Mouse (Mus musculus) heart, postnatal 0 days (tissue): Measurements from ENCODE around the gene Catsper3. TPM values are rescaled to one million over a fixed set of nuclear protein-coding genes. Genes with fewer than 3 reads are reported as not detected.

ENCODE experiments used
- ATAC-seq: fragments of 200-750 bp; cut with Nextera tagmentation; 2 replicates; pipeline ENCODE4 v1.8.0; 2017; ENCODE audit warnings: low read depth, moderate number of reproducible peaks, moderate library complexity; ENCODE audit not compliant: insufficient read depth
- DNase-seq: peaks from one replicate; pipeline ENCODE4 v3.0.0-alpha.2; 2016; ENCODE audit warnings: low spot score
- H3K27ac ChIP-seq: fragments of 300-500 bp; sonication (generic); 2 replicates; pipeline ENCODE4 v1.5.1; 2014; ENCODE audit warnings: low read depth, mild to moderate bottlenecking
- H3K27me3 ChIP-seq: fragments of 300-500 bp; sonication (generic); 2 replicates; pipeline ENCODE4 v1.6.1; 2014; ENCODE audit warnings: low read length, mixed read lengths; ENCODE audit not compliant: control insufficient read depth, insufficient read depth
- H3K36me3 ChIP-seq: fragments of 300-500 bp; sonication (generic); replicated peaks from 2 replicates; pipeline ENCODE4 v1.6.1; 2014; ENCODE audit warnings: low read length, mixed read lengths; ENCODE audit not compliant: control insufficient read depth, insufficient read depth
- H3K4me1 ChIP-seq: fragments of 300-500 bp; sonication (generic); 2 replicates; pipeline ENCODE4 v1.6.1; 2014; ENCODE audit warnings: antibody characterized with exemption; ENCODE audit not compliant: control insufficient read depth, insufficient read depth
- H3K4me2 ChIP-seq: fragments of 300-500 bp; sonication (generic); 2 replicates; pipeline ENCODE4 v1.6.1; 2014; ENCODE audit warnings: low read depth, mild to moderate bottlenecking, low read length, moderate library complexity
- H3K4me3 ChIP-seq: fragments of 300-500 bp; sonication (generic); 2 replicates; pipeline ENCODE4 v1.5.1; 2014; ENCODE audit warnings: low read depth, low read length
- H3K9ac ChIP-seq: fragments of 300-500 bp; sonication (generic); replicated peaks from 2 replicates; pipeline ENCODE4 v1.6.1; 2014; ENCODE audit warnings: low read depth, low read length, mixed read lengths
- H3K9me3 ChIP-seq: fragments of 300-500 bp; sonication (generic); replicated peaks from 2 replicates; pipeline ENCODE4 v1.6.1; 2016; ENCODE audit warnings: low read length; ENCODE audit not compliant: control insufficient read depth
- CTCF ChIP-seq: IDR thresholded peaks from 2 replicates; pipeline ENCODE4 v1.5.1; 2016; ENCODE audit warnings: antibody characterized with exemption, control low read depth, low read depth
- EP300 ChIP-seq: IDR thresholded peaks from 2 replicates; pipeline ENCODE4 v1.6.1; 2016; ENCODE audit warnings: antibody characterized with exemption, low read depth
- WGBS: fragments of 180-500 bp; shearing (Covaris S2); extraction: QIAGEN DNeasy Blood & Tissue Kit; methylation state at CpG from one replicate; pipeline ENCODE4 v1.1.7; 2014; 5-methylcytosine and 5-hydroxymethylcytosine counted together
- polyA plus RNA-seq: library from polyadenylated mRNA; unstranded; fragments of >200 nt; fragmentation: Nextera tagmentation; extraction: Ambion mirVana; gene quantifications from 2 replicates; pipeline ENCODE4 v1.2.1, GENCODE M21; 2015
- total RNA-seq: library from RNA; depleted of rRNA; stranded (reverse); fragments of >200 nt; gene quantifications from 2 replicates; pipeline ENCODE4 v1.2.3, GENCODE M21; 2014; ENCODE audit warnings: low replicate concordance; rRNA removed

The Catsper3 gene
- not detected in 2 replicates for total RNA-seq
- 0.08 and 0.11 TPM in 2 replicates for polyA plus RNA-seq

DNA sequence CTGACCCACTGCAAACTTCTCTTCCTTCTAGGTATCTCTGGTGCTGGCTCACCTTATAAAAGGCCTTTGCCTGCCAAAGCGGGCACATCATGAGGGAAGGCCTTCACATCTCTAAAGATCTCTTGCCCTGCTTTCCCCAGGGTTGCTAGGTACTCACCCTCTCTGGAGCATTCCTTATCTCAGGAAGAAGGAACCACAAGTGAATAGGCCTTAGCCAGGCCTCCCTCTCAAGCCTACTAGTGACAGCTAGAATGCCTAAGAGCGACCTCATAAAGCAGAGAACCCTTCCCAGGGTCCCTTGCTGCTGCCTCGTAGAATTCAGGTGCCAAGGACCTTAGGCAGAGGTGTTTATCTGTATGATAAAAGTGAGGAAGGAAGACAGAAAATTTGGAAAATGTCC is at the start of gene Catsper3:
TSS of gene Catsper3 (plus strand) at position 301 of the 400 bp plus-strand sequence.
- WGBS = 74% methylated on average over 3 of the region's 3 CpGs
- H3K4me2 ChIP-seq = no peak within 1 kb of the TSS
- H3K27ac ChIP-seq = no peak within 1 kb of the TSS
- H3K4me1 ChIP-seq = no peaks in the 10 kb centered on the region
- ATAC-seq (no peak), DNase-seq (no peak)
- H3K9ac ChIP-seq = no peak within 1 kb of the TSS
- H3K4me3 ChIP-seq = no peak within 1 kb of the TSS
- H3K36me3 ChIP-seq = no peaks in the 10 kb centered on the region
- H3K9me3 ChIP-seq = no peaks in the 10 kb centered on the region
- no peak for TF ChIP-seq CTCF
- no peak for TF ChIP-seq EP300
- no peaks in the 10 kb centered on the region for H3K27me3 ChIP-seq

GRCm38 (mm10) chr13:55737885-55738284 is 46.5 kb upstream of the Catsper3 start:
- H3K27me3 ChIP-seq = no peaks in the 10 kb centered on the region
- DNase-seq = no peak
- no peak for ATAC-seq
- no peak overlapping the region for H3K4me2 ChIP-seq
- no peak overlapping the region for H3K27ac ChIP-seq
- TF ChIP-seq EP300 = no peak
- TF ChIP-seq CTCF = no peak
- H3K4me3 ChIP-seq = no peak overlapping the region
- H3K36me3 ChIP-seq = no peaks in the 10 kb centered on the region
- H3K9me3 ChIP-seq = no peaks in the 10 kb centered on the region
- 78% methylated on average over 8 of the region's 8 CpGs for WGBS
- H3K9ac ChIP-seq = no peak overlapping the region
- H3K4me1 ChIP-seq = no peaks in the 10 kb centered on the region

- WGBS = 63% methylated on average over 8 of the region's 8 CpGs
- Histone ChIP-seq H3K4me1 (no peaks in the 10 kb centered on the region), H3K36me3 (no peaks in the 10 kb centered on the region), H3K27me3 (no peaks in the 10 kb centered on the region), H3K9ac (no peak overlapping the region), H3K4me3 (no peak overlapping the region), H3K4me2 (no peak overlapping the region), H3K27ac (no peak overlapping the region), H3K9me3 (no peaks in the 10 kb centered on the region)
- no peak for ATAC-seq
- TF ChIP-seq EP300 (no peak), CTCF (no peak)
- DNase-seq = no peak
These were observed 42.1 kb upstream of the Catsper3 start for GRCm38 (mm10) chr13:55742306-55742705.

- Histone ChIP-seq H3K36me3 (no peaks in the 10 kb centered on the region), H3K27me3 (no peaks in the 10 kb centered on the region), H3K4me1 (no peaks in the 10 kb centered on the region), H3K4me3 (no peak overlapping the region), H3K4me2 (no peak overlapping the region), H3K27ac (no peak overlapping the region), H3K9me3 (no peaks in the 10 kb centered on the region), H3K9ac (no peak overlapping the region)
- no peak for TF ChIP-seq EP300
- TF ChIP-seq CTCF = no peak
- WGBS = 77% methylated on average over 13 of the region's 13 CpGs
- ATAC-seq (no peak), DNase-seq (no peak)
These were observed 30.0 kb upstream of the Catsper3 start for GRCm38 (mm10) chr13:55754380-55754779.

GRCm38 (mm10) chr13:55756789-55757188 is 27.6 kb upstream of the Catsper3 start:
- no peak for TF ChIP-seq CTCF
- TF ChIP-seq EP300 = no peak
- Histone ChIP-seq H3K27ac (no peak overlapping the region), H3K27me3 (no peaks in the 10 kb centered on the region), H3K9me3 (no peaks in the 10 kb centered on the region), H3K4me3 (peak overlapping the region; percentile 11; the same call in 1 of the 2 replicates), H3K4me1 (no peaks in the 10 kb centered on the region), H3K36me3 (no peaks in the 10 kb centered on the region), H3K4me2 (peak overlapping the region; percentile 42), H3K9ac (peak overlapping the region; percentile 21; the same call in 1 of the 2 replicates)
- peak; percentile 19 for DNase-seq
- ATAC-seq = no peak
- 24% methylated on average over 8 of the region's 8 CpGs for WGBS

- DNase-seq (no peak), ATAC-seq (no peak)
- TF ChIP-seq CTCF (peak; percentile 20; the same call in 1 of the 2 replicates), EP300 (no peak)
- H3K4me3 ChIP-seq = no peak overlapping the region
- no peak overlapping the region for H3K9ac ChIP-seq
- H3K36me3 ChIP-seq = no peaks in the 10 kb centered on the region
- no peaks in the 10 kb centered on the region for H3K4me1 ChIP-seq
- H3K4me2 ChIP-seq = no peak overlapping the region
- H3K27ac ChIP-seq = no peak overlapping the region
- 81% methylated on average over 6 of the region's 6 CpGs for WGBS
- no peaks in the 10 kb centered on the region for H3K9me3 ChIP-seq
- H3K27me3 ChIP-seq = no peaks in the 10 kb centered on the region
These were observed 26.7 kb upstream of the Catsper3 start for GRCm38 (mm10) chr13:55757645-55758044.
